Mouse (Mus musculus): ENCODE measurements around the gene Ajuba.

Ajuba gene

DNA sequence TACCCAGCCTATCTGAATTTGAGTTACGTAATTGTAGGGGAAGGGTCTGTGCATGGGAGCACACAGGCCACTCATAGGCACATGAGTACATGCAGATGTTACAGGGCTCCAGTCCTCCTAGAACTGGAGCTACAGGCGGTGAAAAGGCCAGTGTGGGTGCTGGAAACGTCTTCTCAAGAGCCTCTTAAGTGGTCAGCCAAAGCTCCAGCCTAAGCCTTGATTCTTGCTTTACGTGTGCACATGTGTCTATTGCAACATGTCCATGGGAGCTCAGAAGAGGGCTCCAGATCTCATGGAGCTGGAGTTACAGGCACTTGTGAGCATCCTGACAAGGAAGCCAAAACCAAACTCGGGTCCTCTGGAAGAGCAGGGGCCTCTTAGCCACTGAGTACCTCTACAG is 32.7 kb downstream of the Ajuba start:
- no peak for DNase-seq (ENCODE audit: low spot score)

DNA sequence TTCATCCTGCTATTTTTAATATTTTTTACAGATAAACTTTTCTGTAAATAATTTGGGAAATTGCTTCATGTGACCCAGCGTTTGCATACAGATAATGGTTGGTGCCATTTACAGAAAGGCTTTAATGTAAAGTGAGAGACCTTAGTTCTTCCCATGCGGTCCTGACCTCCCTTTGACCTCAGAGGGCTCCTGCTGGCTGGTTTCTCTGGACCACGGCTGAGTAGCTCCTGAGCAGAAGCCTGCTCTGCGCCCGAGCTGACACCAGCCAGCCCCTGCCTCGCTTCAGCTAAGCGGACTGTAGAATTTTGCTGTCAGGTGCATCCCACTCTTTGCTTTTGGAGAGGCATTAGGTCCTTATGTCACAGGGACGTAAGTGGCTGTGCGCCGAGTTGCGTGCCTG is 36.6 kb downstream of the Ajuba start:
- no peak for DNase-seq (ENCODE audit: low spot score)

DNA sequence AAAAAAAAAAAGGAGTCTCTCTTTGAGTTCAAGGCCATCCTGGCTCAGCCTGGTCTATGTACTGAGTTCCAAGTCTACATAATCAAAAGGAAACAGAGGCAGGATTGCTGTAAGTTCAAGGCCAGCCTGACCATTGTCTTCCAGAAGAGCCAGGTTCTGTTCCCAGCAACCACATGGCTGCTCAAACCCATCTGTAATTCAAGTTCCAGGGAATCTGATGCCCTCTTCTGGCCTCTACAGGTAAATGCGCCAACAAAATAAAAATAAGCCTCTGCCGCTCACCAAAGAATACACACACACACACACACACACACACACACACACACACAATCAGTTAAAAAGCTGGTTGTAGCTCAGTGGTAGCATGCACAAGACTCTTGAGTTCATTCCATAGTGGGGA is 38.8 kb downstream of the Ajuba start:
- no peak for DNase-seq (ENCODE audit: low spot score)

DNA sequence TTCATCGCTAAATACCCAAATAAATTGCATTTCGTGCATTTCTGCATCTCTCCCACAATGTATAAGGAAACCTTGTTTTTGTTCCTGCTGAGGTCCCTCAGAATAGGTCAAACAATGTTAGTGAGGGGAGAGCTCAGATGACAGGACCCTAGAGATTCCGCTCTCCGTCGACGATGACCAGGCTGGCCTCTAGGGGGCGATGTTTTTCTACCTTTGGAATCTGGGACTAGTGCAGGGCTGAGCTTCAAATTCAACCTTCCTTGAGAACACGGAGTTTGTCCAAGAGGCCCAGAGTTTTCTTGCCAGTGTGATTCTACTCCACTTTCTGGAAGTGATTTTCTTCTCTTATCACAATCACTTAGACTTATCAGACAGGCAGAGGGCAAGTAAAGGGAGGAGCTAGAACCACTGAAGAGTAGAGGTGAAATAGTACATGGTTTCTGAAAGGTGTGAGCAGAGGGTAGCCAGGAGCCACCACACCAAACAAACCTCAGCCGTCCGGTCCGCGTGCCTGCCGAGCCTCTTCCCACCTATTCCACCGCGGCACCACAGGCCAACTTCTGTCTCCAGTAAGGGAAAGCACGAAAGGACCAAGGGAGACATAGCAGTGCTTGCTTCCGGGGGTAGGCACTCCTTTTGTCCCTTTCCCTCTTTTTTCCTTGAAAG is 48.8 kb downstream of the Ajuba start:
- DNase-seq (ENCODE audit: low spot score), result peak; percentile 86

DNA sequence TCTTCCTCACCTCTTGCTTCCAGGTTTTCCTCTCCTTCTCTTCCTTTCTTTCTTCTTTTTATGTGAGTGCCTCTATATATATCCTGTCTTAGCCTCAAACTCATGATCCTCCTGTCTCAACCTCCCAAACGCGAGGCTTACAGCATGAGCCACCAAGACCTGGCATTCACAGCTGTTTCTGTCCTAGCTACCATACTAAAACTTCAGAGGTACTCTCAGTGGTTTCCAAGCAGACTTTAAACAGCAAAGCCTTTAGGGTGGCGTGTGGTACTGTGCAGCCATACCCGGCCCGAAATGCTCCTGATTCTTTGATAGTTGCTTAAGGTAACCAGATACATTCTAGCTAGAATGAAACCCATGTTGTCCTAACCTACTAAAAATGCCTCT is 49.4 kb downstream of the Ajuba start:
- no peak for DNase-seq (ENCODE audit: low spot score)

DNA sequence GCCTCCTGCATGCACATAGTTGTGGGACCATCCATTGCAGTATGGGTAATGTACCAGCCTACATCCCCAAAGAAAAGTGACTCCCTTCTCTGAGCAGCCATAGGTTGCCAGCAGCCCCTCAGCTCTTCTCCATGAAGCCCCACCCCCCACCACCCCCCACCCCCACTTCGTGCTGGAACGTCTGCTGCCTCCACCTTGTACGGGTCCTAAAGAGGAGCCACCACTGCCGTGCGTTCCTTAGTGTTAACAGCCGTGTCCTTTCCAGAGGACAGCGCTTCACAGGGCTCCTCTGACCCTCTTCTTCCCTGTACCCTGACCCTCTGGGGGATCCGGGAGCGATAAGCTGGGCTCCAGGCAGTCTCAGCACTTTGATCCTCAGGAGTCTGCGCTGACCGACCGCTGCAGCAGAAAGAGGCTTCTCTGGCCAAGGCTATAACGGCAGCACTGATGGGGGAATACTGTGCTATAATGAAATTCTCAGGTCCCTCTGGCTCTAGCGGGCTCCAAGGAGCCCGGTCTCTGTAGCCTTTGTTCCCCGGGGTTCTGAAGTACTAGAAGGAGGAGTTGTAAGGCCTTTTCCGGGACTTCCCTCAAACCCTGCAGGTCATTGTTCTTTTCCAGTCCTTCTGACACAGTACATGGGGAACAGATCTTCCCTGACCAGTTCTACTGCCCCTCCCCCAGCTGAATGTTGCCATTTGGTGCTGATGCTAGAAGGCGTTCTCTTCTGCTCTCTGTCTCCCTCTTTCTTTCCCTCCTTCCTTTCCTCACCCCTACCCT is 49.9 kb downstream of the Ajuba start:
- DNase-seq (ENCODE audit: low spot score), result peak; percentile 63

DNA sequence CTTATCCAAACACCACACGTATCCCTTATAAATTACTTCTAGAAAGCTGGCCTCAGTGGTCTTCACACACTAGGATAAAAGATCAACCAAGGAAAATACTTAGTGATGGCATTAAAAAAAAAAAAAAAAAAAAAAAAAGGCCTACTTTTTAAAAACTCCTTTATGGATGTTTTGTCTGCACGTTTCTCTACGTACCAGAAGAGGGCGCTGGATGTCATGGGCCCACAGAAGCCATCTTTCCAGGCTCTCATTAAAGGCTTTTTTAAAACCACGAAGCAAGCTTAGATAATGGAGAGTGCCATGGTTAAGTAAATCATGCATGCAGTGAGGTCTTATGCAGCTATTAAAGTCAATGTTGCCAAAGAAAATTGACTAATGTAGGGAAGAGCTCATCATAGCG is 53.8 kb downstream of the Ajuba start:
- no peak for DNase-seq (ENCODE audit: low spot score)
